Mouse (Mus musculus) left cerebral cortex, postnatal 10 days (tissue): Measurements from ENCODE around the gene Mad2l2. TPM values are rescaled to one million over a fixed set of nuclear protein-coding genes. Genes with fewer than 3 reads are reported as not detected.

ENCODE experiments used
- DNase-seq, 2 experiments: peaks; one replicate each; pipeline ENCODE4 v3.0.0; 2021 to 2022; ENCODE audit warnings: low spot score in 2 of 2, mixed read lengths in 1 of 2; ENCODE audit errors: extremely low spot score in 1 of 2
- intact Hi-C: fragments of 180-260 bp; cut with DNase I; formaldehyde crosslinking; loops from one replicate; pipeline ENCODE4 v1.15.1; 2025
- total RNA-seq, 2 experiments: library from RNA; stranded (reverse); gene quantifications; 2 replicates each; pipeline ENCODE4 v1.2.3; 2021

The Mad2l2 gene
- total RNA-seq, 2 experiments from 2014 or later, result 14.6 to 15.7 TPM

GRCm38 (mm10) chr4:148131497-148132081 lies 1.4 kb downstream of the Mad2l2 start:
- no peak for DNase-seq
- intact Hi-C loops, result no loop called here

- intact Hi-C loops, result no loop called here
- no peak for DNase-seq
Measured at GRCm38 (mm10) chr4:148134988-148135387, 4.8 kb downstream of the Mad2l2 start.

- DNase-seq, result no peak
- intact Hi-C loops, result no loop called here
Measured at GRCm38 (mm10) chr4:148137503-148137902, 7.3 kb downstream of the Mad2l2 start.

GRCm38 (mm10) chr4:148139767-148140097 lies 9.5 kb downstream of the Mad2l2 start:
- no peak for DNase-seq
- intact Hi-C loops, result no loop called here

GRCm38 (mm10) chr4:148140098-148141011 lies 10.2 kb downstream of the Mad2l2 start:
- peak; percentile 86 to 95 for DNase-seq
- intact Hi-C loops, result no loop called here

GRCm38 (mm10) chr4:148143721-148144120 lies 13.5 kb downstream of the Mad2l2 start:
- intact Hi-C loops, result no loop called here
- DNase-seq, result no peak

- intact Hi-C loops, result no loop called here
- DNase-seq, result no peak
Measured at GRCm38 (mm10) chr4:148147714-148148113, 17.5 kb downstream of the Mad2l2 start.

GRCm38 (mm10) chr4:148149540-148149939 lies 19.4 kb downstream of the Mad2l2 start:
- intact Hi-C loops, result no loop called here
- peak in 1 of 2 experiments; percentile 57 for DNase-seq

- intact Hi-C loops, result loop anchor here (5.0 kb wide), 1 partner anchor 33 kb away; no protein-coding TSS in a partner anchor
- DNase-seq, result no peak
Measured at GRCm38 (mm10) chr4:148150242-148150641, 20.1 kb downstream of the Mad2l2 start.

- intact Hi-C loops, result loop anchor here (5.0 kb wide), 1 partner anchor 34 kb away; no protein-coding TSS in a partner anchor
- no peak for DNase-seq
Measured at GRCm38 (mm10) chr4:148150953-148151266, 20.7 kb downstream of the Mad2l2 start.

GRCm38 (mm10) chr4:148151267-148152168 lies 21.3 kb downstream of the Mad2l2 start, which contains the start of gene Fbxo6:
Gene Fbxo6 (minus strand): TSS chr4:148152140.
- peak; percentile 84 to 94 for DNase-seq
- intact Hi-C loops, result loop anchor here (5.0 kb wide), 1 partner anchor 34 kb away; no protein-coding TSS in a partner anchor

- intact Hi-C loops, result loop anchor here (5.0 kb wide), 1 partner anchor 35 kb away; no protein-coding TSS in a partner anchor
- DNase-seq, result no peak
Measured at GRCm38 (mm10) chr4:148152547-148152946, 22.4 kb downstream of the Mad2l2 start.

GRCm38 (mm10) chr4:148154006-148154405 lies 23.8 kb downstream of the Mad2l2 start:
- DNase-seq, result no peak

GRCm38 (mm10) chr4:148154982-148155381 lies 24.8 kb downstream of the Mad2l2 start:
- intact Hi-C loops, result loop anchor here (5.0 kb wide), 1 partner anchor 38 kb away; no protein-coding TSS in a partner anchor
- DNase-seq, result no peak

More at GRCm38 (mm10) chr4:148154006-148154405, 23.8 kb downstream of the Mad2l2 start:
- intact Hi-C loops, result loop anchor here (5.0 kb wide), 1 partner anchor 37 kb away; no protein-coding TSS in a partner anchor

GRCm38 (mm10) chr4:148158436-148159348 lies 28.5 kb downstream of the Mad2l2 start:
- peak in 1 of 2 experiments; percentile 66 for DNase-seq

GRCm38 (mm10) chr4:148159544-148160435 lies 29.6 kb downstream of the Mad2l2 start:
- DNase-seq, result peak; percentile 95 to 97
- intact Hi-C loops, result no loop called here

More at GRCm38 (mm10) chr4:148158436-148159348, 28.5 kb downstream of the Mad2l2 start:
- intact Hi-C loops, result no loop called here
